Mouse (Mus musculus) thymus, postnatal 25 days (tissue): ENCODE measurements around the gene Cntfr.

ENCODE experiments used
- DNase-seq: peaks from one replicate; pipeline ENCODE4 v3.0.0; 2022

The Cntfr gene

GRCm38 (mm10) chr4:41696930-41697841, at the start of gene Cntfr:
TSS of gene Cntfr (minus strand) at chr4:41697089.
- DNase-seq, result peak; percentile 71

- DNase-seq, result no peak
These were observed 48.1 kb upstream of the Cntfr start for GRCm38 (mm10) chr4:41745021-41745420.

- no peak for DNase-seq
These were observed 47.2 kb upstream of the Cntfr start for GRCm38 (mm10) chr4:41744131-41744530.

- DNase-seq, result peak; percentile 94
These were observed 44.3 kb upstream of the Cntfr start for GRCm38 (mm10) chr4:41741158-41741560.

- peak; percentile 45 for DNase-seq
These were observed 43.7 kb upstream of the Cntfr start for GRCm38 (mm10) chr4:41740380-41741157.

- no peak for DNase-seq
These were observed 42.4 kb upstream of the Cntfr start for GRCm38 (mm10) chr4:41739260-41739659.

GRCm38 (mm10) chr4:41738256-41738603, 41.3 kb upstream of the Cntfr start:
- no peak for DNase-seq

- peak; percentile 82 for DNase-seq
These were observed 40.8 kb upstream of the Cntfr start for GRCm38 (mm10) chr4:41737602-41738255.

- peak; percentile 61 for DNase-seq
These were observed 34.3 kb upstream of the Cntfr start, which contains the start of gene Arid3c for GRCm38 (mm10) chr4:41731052-41731765. TSS of gene Arid3c (minus strand) at chr4:41731142.

- DNase-seq, result no peak
These were observed 30.1 kb upstream of the Cntfr start for GRCm38 (mm10) chr4:41726826-41727621.

GRCm38 (mm10) chr4:41722918-41723351, 26.0 kb upstream of the Cntfr start, which contains the start of gene Dctn3:
TSS of gene Dctn3 (minus strand) at chr4:41723170.
- peak; percentile 81 for DNase-seq

- no peak for DNase-seq
These were observed 19.9 kb upstream of the Cntfr start for GRCm38 (mm10) chr4:41716834-41717233.

GRCm38 (mm10) chr4:41715596-41715995, 18.7 kb upstream of the Cntfr start:
- DNase-seq, result peak; percentile 49

- DNase-seq, result no peak
These were observed 18.2 kb upstream of the Cntfr start for GRCm38 (mm10) chr4:41715082-41715481.

- peak; percentile 50 for DNase-seq
These were observed 17.4 kb upstream of the Cntfr start for GRCm38 (mm10) chr4:41714276-41714675.

GRCm38 (mm10) chr4:41713197-41714067, 16.5 kb upstream of the Cntfr start, which contains the start of gene Rpp25l:
TSS of gene Rpp25l (minus strand) at chr4:41713534.
- DNase-seq, result peak; percentile 85

- no peak for DNase-seq
These were observed 15.7 kb upstream of the Cntfr start for GRCm38 (mm10) chr4:41712421-41713196.

- no peak for DNase-seq
These were observed 15.0 kb upstream of the Cntfr start for GRCm38 (mm10) chr4:41711705-41712375.

GRCm38 (mm10) chr4:41710229-41710628, 13.3 kb upstream of the Cntfr start:
- DNase-seq, result no peak
